Mouse (Mus musculus): Measurements from ENCODE around the gene Phgr1.

Phgr1 gene

DNA sequence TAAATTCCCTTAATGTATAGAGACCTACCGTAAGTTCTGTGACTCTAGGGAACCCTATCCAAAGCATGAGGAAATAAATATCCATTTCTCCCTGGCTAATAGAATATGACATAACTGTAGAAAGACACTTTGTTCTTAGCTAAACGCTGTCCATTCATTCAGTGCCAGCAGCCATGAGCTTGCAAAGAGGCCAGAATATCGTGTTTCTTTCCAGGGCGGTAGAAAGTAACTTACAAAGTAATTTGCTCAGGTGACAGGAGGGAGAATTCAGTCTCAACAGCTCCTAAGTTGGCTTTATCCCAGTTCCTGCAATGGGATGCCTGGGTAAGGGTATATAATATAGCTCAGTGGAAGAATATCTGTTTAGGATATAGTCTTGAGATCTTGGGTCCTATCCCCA lies 51.8 kb downstream of the Phgr1 start:
- DNase-seq, result no peak

All from kidney, postnatal 10 days (tissue).